Mouse (Mus musculus) CD4-positive, CD25-positive, alpha-beta regulatory T cell (primary cell): ENCODE measurements around the gene Has1. TPM values are rescaled to one million over a fixed set of nuclear protein-coding genes. Genes with fewer than 3 reads are reported as not detected.

Experiments used
- polyA plus RNA-seq: library from polyadenylated mRNA; unstranded; fragments of 100-300 nt; shearing (Covaris generic); gene quantifications from one replicate; pipeline ENCODE4 v1.2.1, GENCODE M21; 2017

Gene Has1
- polyA plus RNA-seq = not detected

GRCm38 (mm10) chr17:17855064-17855838, at the start of gene Has1:
Gene Has1 (minus strand): TSS chr17:17855205.

GRCm38 (mm10) chr17:17887774-17888248, 32.8 kb upstream of the Has1 start, which contains the start of the genes Fpr2 and Fpr3:
Gene Fpr2 (plus strand): TSS chr17:17887824.
Gene Fpr3 (plus strand): TSS chr17:17887852.

GRCm38 (mm10) chr17:17883840-17884239, 28.8 kb upstream of the Has1 start, which contains the start of gene Fpr1:
Gene Fpr1 (minus strand): TSS chr17:17883940.

GRCm38 (mm10) chr17:17826751-17827657, 28.0 kb downstream of the Has1 start, which contains the start of gene Spaca6:
Gene Spaca6 (plus strand): TSS chr17:17827158.

Other genes with a start within 250 kb of the Has1 start
- gene Lnpep, start 230.2 kb downstream of the Has1 start, polyA plus RNA-seq = 43.6 TPM
- not detected for gene Vmn2r90, start 151.5 kb downstream of the Has1 start, polyA plus RNA-seq
- gene Spaca6, start 28.0 kb downstream of the Has1 start, polyA plus RNA-seq = 4.0 TPM
- 0.13 TPM for gene Fpr1, start 28.7 kb upstream of the Has1 start, polyA plus RNA-seq
- not detected for gene Fpr2, start 32.6 kb upstream of the Has1 start, polyA plus RNA-seq
- not detected for gene Fpr3, start 32.6 kb upstream of the Has1 start, polyA plus RNA-seq
- gene Fpr-rs4, start 166.5 kb upstream of the Has1 start, polyA plus RNA-seq = not detected
- 0.02 TPM for gene Vmn2r124, start 194.2 kb upstream of the Has1 start, polyA plus RNA-seq
- not detected for gene Vmn2r91, start 229.8 kb upstream of the Has1 start, polyA plus RNA-seq